Mouse (Mus musculus): ENCODE measurements around the gene Evi5l. TPM values are rescaled to one million over a fixed set of nuclear protein-coding genes. Genes with fewer than 3 reads are reported as not detected.
"Not testable (repeated sequence)": the region's sequence is repeated elsewhere in the genome, so short reads cannot be mapped to it uniquely, and the experiment has no call there.

The Evi5l gene
- total RNA-seq, 1 experiment = 5.2 TPM

- Histone ChIP-seq H3K27ac (ENCODE audit: insufficient read depth, low read depth, low read length, poor library complexity, severe bottlenecking) (no peak overlapping the region), H3K9ac (ENCODE audit: insufficient read depth, low read depth, low read length, poor library complexity, severe bottlenecking) (peak overlapping the region; percentile 19), H3K9me3 (ENCODE audit: control insufficient read depth, insufficient read depth, low read depth, low read length) (no peaks in the 10 kb centered on the region), H3K36me3 (ENCODE audit: control insufficient read depth, insufficient read depth, low read length, poor library complexity, severe bottlenecking) (peaks cover 15% of the 10 kb centered on the region), H3K4me1 (ENCODE audit: control insufficient read depth in 2 of 2, insufficient read depth in 2 of 2, low read length in 2 of 2, poor library complexity in 1 of 2) (peaks cover 8 to 21% of the 10 kb centered on the region in 2 experiments; a peak in 2 of 4 replicates), H3K4me3 (ENCODE audit: insufficient read depth in 1 of 2, low read depth in 1 of 2, low read length in 2 of 2, poor library complexity in 1 of 2, severe bottlenecking in 1 of 2) (peak overlapping the region; percentile 45 to 51; a peak in 2 of 4 replicates)
- in situ Hi-C loops (cut with MboI; ENCODE audit: low sequenced_read_pairs in 2 of 2, unreplicated experiment in 2 of 2) = no loop called here
- TF ChIP-seq CHD2 (IDR thresholded peaks at IDR 0.05; ENCODE audit: low read depth, low read length) = no peak
- TF ChIP-seq ZNF384 (IDR thresholded peaks at IDR 0.05; ENCODE audit: low read depth, low read length) = no peak
- no peak for TF ChIP-seq MAFK (IDR thresholded peaks at IDR 0.05; ENCODE audit: insufficient read depth, low read depth, low read length)
- TF ChIP-seq HCFC1 (IDR thresholded peaks at IDR 0.05; ENCODE audit: borderline replicate concordance, insufficient read depth, low read length) = no peak
- TF ChIP-seq ZC3H11A (IDR thresholded peaks at IDR 0.05; ENCODE audit: borderline replicate concordance, low read depth, low read length) = no peak
- DNase-seq (ENCODE audit: low read depth, low spot score) = no peak
Measured at GRCm38 (mm10) chr8:4250306-4250970, 84.1 kb downstream of the Evi5l start.

GRCm38 (mm10) chr8:4252116-4252760, 85.9 kb downstream of the Evi5l start:
- Histone ChIP-seq H3K36me3 (ENCODE audit: control insufficient read depth, insufficient read depth, low read length, poor library complexity, severe bottlenecking) (peaks cover 7% of the 10 kb centered on the region), H3K27ac (ENCODE audit: insufficient read depth, low read depth, low read length, poor library complexity, severe bottlenecking) (no peak overlapping the region), H3K9me3 (ENCODE audit: control insufficient read depth, insufficient read depth, low read depth, low read length) (no peaks in the 10 kb centered on the region), H3K9ac (ENCODE audit: insufficient read depth, low read depth, low read length, poor library complexity, severe bottlenecking) (peak overlapping the region; percentile 46; the same call in 1 of the 2 replicates), H3K4me3 (ENCODE audit: insufficient read depth in 1 of 2, low read depth in 1 of 2, low read length in 2 of 2, poor library complexity in 1 of 2, severe bottlenecking in 1 of 2) (peak overlapping the region in 1 of 2 experiments; percentile 97; a peak in 2 of 4 replicates), H3K4me1 (ENCODE audit: control insufficient read depth in 2 of 2, insufficient read depth in 2 of 2, low read length in 2 of 2, poor library complexity in 1 of 2) (peaks cover 8 to 19% of the 10 kb centered on the region in 2 experiments; a peak in 2 of 4 replicates)
- TF ChIP-seq ZNF384 (IDR thresholded peaks at IDR 0.05; ENCODE audit: low read depth, low read length) (no peak), ZC3H11A (IDR thresholded peaks at IDR 0.05; ENCODE audit: borderline replicate concordance, low read depth, low read length) (no peak), MAFK (IDR thresholded peaks at IDR 0.05; ENCODE audit: insufficient read depth, low read depth, low read length) (no peak), CHD2 (IDR thresholded peaks at IDR 0.05; ENCODE audit: low read depth, low read length) (no peak), HCFC1 (IDR thresholded peaks at IDR 0.05; ENCODE audit: borderline replicate concordance, insufficient read depth, low read length) (no peak)
- no peak for DNase-seq (ENCODE audit: low read depth, low spot score)
- in situ Hi-C loops (cut with MboI; ENCODE audit: low sequenced_read_pairs in 2 of 2, unreplicated experiment in 2 of 2) = no loop called here

- H3K4me1 ChIP-seq (ENCODE audit: control insufficient read depth in 2 of 2, insufficient read depth in 2 of 2, low read length in 2 of 2, poor library complexity in 1 of 2) = peaks cover 11 to 19% of the 10 kb centered on the region in 2 experiments; a peak in 1 of 4 replicates
- in situ Hi-C loops (cut with MboI; ENCODE audit: low sequenced_read_pairs in 2 of 2, unreplicated experiment in 2 of 2) = no loop called here
- DNase-seq (ENCODE audit: low read depth, low spot score) = peak; percentile 91
- peak within 1 kb of the TSS; percentile 91 for H3K9ac ChIP-seq (ENCODE audit: insufficient read depth, low read depth, low read length, poor library complexity, severe bottlenecking)
- no peaks in the 10 kb centered on the region for H3K9me3 ChIP-seq (ENCODE audit: control insufficient read depth, insufficient read depth, low read depth, low read length)
- 0 out of 2 replicates have a peak, but pooled peaks have one; percentile 12 for TF ChIP-seq HCFC1 (IDR thresholded peaks at IDR 0.05; ENCODE audit: borderline replicate concordance, insufficient read depth, low read length)
- no peak for TF ChIP-seq MAFK (IDR thresholded peaks at IDR 0.05; ENCODE audit: insufficient read depth, low read depth, low read length)
- H3K27ac ChIP-seq (ENCODE audit: insufficient read depth, low read depth, low read length, poor library complexity, severe bottlenecking) = no peak within 1 kb of the TSS; the same call in 1 of the 2 replicates
- H3K36me3 ChIP-seq (ENCODE audit: control insufficient read depth, insufficient read depth, low read length, poor library complexity, severe bottlenecking) = peaks cover 7% of the 10 kb centered on the region
- peak within 1 kb of the TSS; percentile 96 to 97 for H3K4me3 ChIP-seq (ENCODE audit: insufficient read depth in 1 of 2, low read depth in 1 of 2, low read length in 2 of 2, poor library complexity in 1 of 2, severe bottlenecking in 1 of 2)
Measured at GRCm38 (mm10) chr8:4252934-4253841, 86.8 kb downstream of the Evi5l start, which contains the start of gene Snapc2. Gene Snapc2 (plus strand): TSS chr8:4253080.

- H3K27ac ChIP-seq (ENCODE audit: insufficient read depth, low read depth, low read length, poor library complexity, severe bottlenecking) = no peak overlapping the region
- H3K4me1 ChIP-seq (ENCODE audit: control insufficient read depth in 2 of 2, insufficient read depth in 2 of 2, low read length in 2 of 2, poor library complexity in 1 of 2) = peaks cover 11 to 18% of the 10 kb centered on the region in 2 experiments; a peak in 1 of 4 replicates
- H3K9ac ChIP-seq (ENCODE audit: insufficient read depth, low read depth, low read length, poor library complexity, severe bottlenecking) = no peak overlapping the region
- no peak for DNase-seq (ENCODE audit: low read depth, low spot score)
- TF ChIP-seq ZC3H11A (IDR thresholded peaks at IDR 0.05; ENCODE audit: borderline replicate concordance, low read depth, low read length) = no peak
- TF ChIP-seq CHD2 (IDR thresholded peaks at IDR 0.05; ENCODE audit: low read depth, low read length) = no peak
- TF ChIP-seq HCFC1 (IDR thresholded peaks at IDR 0.05; ENCODE audit: borderline replicate concordance, insufficient read depth, low read length) = no peak
- TF ChIP-seq MAFK (IDR thresholded peaks at IDR 0.05; ENCODE audit: insufficient read depth, low read depth, low read length) = no peak
- no peak for TF ChIP-seq ZNF384 (IDR thresholded peaks at IDR 0.05; ENCODE audit: low read depth, low read length)
- peaks cover 7% of the 10 kb centered on the region for H3K36me3 ChIP-seq (ENCODE audit: control insufficient read depth, insufficient read depth, low read length, poor library complexity, severe bottlenecking)
- H3K4me3 ChIP-seq (ENCODE audit: insufficient read depth in 1 of 2, low read depth in 1 of 2, low read length in 2 of 2, poor library complexity in 1 of 2, severe bottlenecking in 1 of 2) = 0 out of 4 replicates have a peak overlapping the region, but pooled peaks of 1 of the 2 experiments have one; percentile 97
- in situ Hi-C loops (cut with MboI; ENCODE audit: low sequenced_read_pairs in 2 of 2, unreplicated experiment in 2 of 2) = no loop called here
- no peaks in the 10 kb centered on the region for H3K9me3 ChIP-seq (ENCODE audit: control insufficient read depth, insufficient read depth, low read depth, low read length)
Measured at GRCm38 (mm10) chr8:4254001-4254400, 87.6 kb downstream of the Evi5l start.

- in situ Hi-C loops (cut with MboI; ENCODE audit: low sequenced_read_pairs in 2 of 2, unreplicated experiment in 2 of 2); H3K27ac ChIP-seq (ENCODE audit: insufficient read depth, low read depth, low read length, poor library complexity, severe bottlenecking); H3K9me3 ChIP-seq (ENCODE audit: control insufficient read depth, insufficient read depth, low read depth, low read length); H3K4me3 ChIP-seq (ENCODE audit: insufficient read depth in 1 of 2, low read depth in 1 of 2, low read length in 2 of 2, poor library complexity in 1 of 2, severe bottlenecking in 1 of 2); H3K9ac ChIP-seq (ENCODE audit: insufficient read depth, low read depth, low read length, poor library complexity, severe bottlenecking); DNase-seq (ENCODE audit: low read depth, low spot score): not testable (repeated sequence)
- H3K4me1 ChIP-seq (ENCODE audit: control insufficient read depth in 2 of 2, insufficient read depth in 2 of 2, low read length in 2 of 2, poor library complexity in 1 of 2) = peaks cover 7 to 17% of the 10 kb centered on the region in 2 experiments; a peak in 2 of 4 replicates
- peaks cover 15% of the 10 kb centered on the region for H3K36me3 ChIP-seq (ENCODE audit: control insufficient read depth, insufficient read depth, low read length, poor library complexity, severe bottlenecking)
Measured at GRCm38 (mm10) chr8:4255471-4255870, 89.1 kb downstream of the Evi5l start.

Measured in ES-E14 (cell line).